Mouse (Mus musculus) limb, embryonic 14.5 days (tissue): Measurements from ENCODE around the gene Upb1. TPM values are rescaled to one million over a fixed set of nuclear protein-coding genes. Genes with fewer than 3 reads are reported as not detected.
"Not testable (repeated sequence)": the region's sequence is repeated elsewhere in the genome, so short reads cannot be mapped to it uniquely, and the experiment has no call there.

Experiments used
- ATAC-seq: fragments of 200-750 bp; cut with Nextera tagmentation; 2 replicates; pipeline ENCODE4 v1.8.0; 2017; ENCODE audit warnings: low read depth, moderate number of reproducible peaks, moderate TSS enrichment; ENCODE audit not compliant: low FRiP score
- DNase-seq: peaks from one replicate; pipeline ENCODE4 v3.0.0-alpha.2; 2015; ENCODE audit warnings: low spot score
- H3K27ac ChIP-seq: fragments of 300-500 bp; sonication (generic); replicated peaks from 2 replicates; pipeline ENCODE4 v1.5.1; 2014; ENCODE audit warnings: low read depth, mild to moderate bottlenecking, low read length, moderate library complexity, mixed read lengths
- H3K27me3 ChIP-seq: fragments of 300-500 bp; sonication (generic); 2 replicates; pipeline ENCODE4 v1.6.1; 2014; ENCODE audit warnings: low read length, mixed read lengths; ENCODE audit not compliant: control insufficient read depth, insufficient read depth
- H3K36me3 ChIP-seq: fragments of 300-500 bp; sonication (generic); 2 replicates; pipeline ENCODE4 v1.6.1; 2014; ENCODE audit warnings: mild to moderate bottlenecking, low read length, moderate library complexity, mixed read lengths; ENCODE audit not compliant: control insufficient read depth, insufficient read depth
- H3K4me1 ChIP-seq: fragments of 300-500 bp; sonication (generic); 2 replicates; pipeline ENCODE4 v1.6.1; 2014; ENCODE audit warnings: antibody characterized with exemption, low read length, mixed read lengths; ENCODE audit not compliant: control insufficient read depth, insufficient read depth
- H3K4me2 ChIP-seq: fragments of 300-500 bp; sonication (generic); replicated peaks from 2 replicates; pipeline ENCODE4 v1.6.1; 2014; ENCODE audit warnings: low read depth, mild to moderate bottlenecking, low read length, moderate library complexity; ENCODE audit not compliant: severe bottlenecking
- H3K4me3 ChIP-seq: fragments of 300-500 bp; sonication (generic); replicated peaks from 2 replicates; pipeline ENCODE4 v1.5.1; 2014; ENCODE audit warnings: low read length
- H3K9ac ChIP-seq: fragments of 300-500 bp; sonication (generic); 2 replicates; pipeline ENCODE4 v1.6.1; 2014; ENCODE audit warnings: mild to moderate bottlenecking, low read depth, low read length, moderate library complexity; ENCODE audit not compliant: severe bottlenecking
- H3K9me3 ChIP-seq: fragments of 300-500 bp; sonication (generic); 2 replicates; pipeline ENCODE4 v1.6.1; 2016; ENCODE audit warnings: low read length; ENCODE audit not compliant: control insufficient read depth
- POLR2A ChIP-seq: fragments of 200-500 bp; IDR thresholded peaks from 2 replicates; pipeline ENCODE4 v1.8.0; 2012; ENCODE audit warnings: inconsistent platforms, mild to moderate bottlenecking, moderate library complexity, borderline replicate concordance; ENCODE audit not compliant: insufficient read depth, insufficient read length; ENCODE audit errors: extremely low read depth
- WGBS: fragments of 180-500 bp; shearing (Covaris S2); extraction: QIAGEN DNeasy Blood & Tissue Kit; methylation state at CpG from one replicate; pipeline ENCODE4 v1.1.7; 2014; 5-methylcytosine and 5-hydroxymethylcytosine counted together
- polyA plus RNA-seq, 2 experiments: library from polyadenylated mRNA; depleted of rRNA in 1 of 2; stranded (reverse) in 1 of 2; unstranded in 1 of 2; fragments of >200 nt; fragmentation: Nextera tagmentation in 1 of 2; extraction: Ambion mirVana in 1 of 2; gene quantifications; 2 replicates each; pipeline versions ENCODE4 v1.2.1 to v1.2.3; 2012 to 2014

Upb1 gene
- polyA plus RNA-seq, 2 experiments: 0.55 to 0.84 TPM

- TF ChIP-seq POLR2A: no peak
- Histone ChIP-seq H3K4me2 (no peak overlapping the region), H3K4me1 (no peaks in the 10 kb centered on the region), H3K4me3 (no peak overlapping the region), H3K27me3 (no peaks in the 10 kb centered on the region), H3K27ac (no peak overlapping the region), H3K9ac (no peak overlapping the region), H3K9me3 (no peaks in the 10 kb centered on the region), H3K36me3 (no peaks in the 10 kb centered on the region)
- 37% methylated on average over 5 of the region's 5 CpGs for WGBS
- ATAC-seq (no peak), DNase-seq (no peak)
These were observed 73.7 kb downstream of the Upb1 start for GRCm38 (mm10) chr10:75474571-75474970.

- H3K27ac ChIP-seq, DNase-seq, H3K36me3 ChIP-seq, H3K4me3 ChIP-seq, H3K9ac ChIP-seq, H3K4me2 ChIP-seq, H3K9me3 ChIP-seq, ATAC-seq, H3K27me3 ChIP-seq, H3K4me1 ChIP-seq: not testable (repeated sequence)
- WGBS: 29% methylated on average over 3 of the region's 6 CpGs
These were observed 74.4 kb downstream of the Upb1 start for GRCm38 (mm10) chr10:75475139-75475850.

- H3K9me3 ChIP-seq: no peaks in the 10 kb centered on the region
- no peak overlapping the region for H3K9ac ChIP-seq
- no peak overlapping the region for H3K4me3 ChIP-seq
- H3K27ac ChIP-seq: no peak overlapping the region
- 73% methylated on average over 9 of the region's 9 CpGs for WGBS
- H3K27me3 ChIP-seq: no peaks in the 10 kb centered on the region
- no peak for TF ChIP-seq POLR2A
- no peak overlapping the region for H3K4me2 ChIP-seq
- ATAC-seq: no peak
- DNase-seq: no peak
- no peaks in the 10 kb centered on the region for H3K4me1 ChIP-seq
- H3K36me3 ChIP-seq: no peaks in the 10 kb centered on the region
These were observed 76.1 kb downstream of the Upb1 start for GRCm38 (mm10) chr10:75477034-75477433.

- TF ChIP-seq POLR2A: no peak
- Histone ChIP-seq H3K9me3 (no peaks in the 10 kb centered on the region), H3K9ac (no peak overlapping the region), H3K27me3 (no peaks in the 10 kb centered on the region), H3K4me3 (no peak overlapping the region), H3K36me3 (no peaks in the 10 kb centered on the region), H3K27ac (no peak overlapping the region), H3K4me2 (no peak overlapping the region), H3K4me1 (no peaks in the 10 kb centered on the region)
- ATAC-seq: no peak
- WGBS: 82% methylated on average over 2 of the region's 2 CpGs
- DNase-seq: no peak
These were observed 79.0 kb downstream of the Upb1 start for GRCm38 (mm10) chr10:75479955-75480354.

GRCm38 (mm10) chr10:75481703-75482102, 80.8 kb downstream of the Upb1 start:
- no peak for ATAC-seq
- no peaks in the 10 kb centered on the region for H3K27me3 ChIP-seq
- DNase-seq: no peak
- 83% methylated on average over 4 of the region's 4 CpGs for WGBS
- TF ChIP-seq POLR2A: no peak
- H3K36me3 ChIP-seq: no peaks in the 10 kb centered on the region
- H3K4me3 ChIP-seq: no peak overlapping the region
- no peaks in the 10 kb centered on the region for H3K9me3 ChIP-seq
- no peak overlapping the region for H3K4me2 ChIP-seq
- no peaks in the 10 kb centered on the region for H3K4me1 ChIP-seq
- no peak overlapping the region for H3K27ac ChIP-seq
- no peak overlapping the region for H3K9ac ChIP-seq
